8 mouse cellular contexts compared by ENCODE assay signal in the genomic region with DNA sequence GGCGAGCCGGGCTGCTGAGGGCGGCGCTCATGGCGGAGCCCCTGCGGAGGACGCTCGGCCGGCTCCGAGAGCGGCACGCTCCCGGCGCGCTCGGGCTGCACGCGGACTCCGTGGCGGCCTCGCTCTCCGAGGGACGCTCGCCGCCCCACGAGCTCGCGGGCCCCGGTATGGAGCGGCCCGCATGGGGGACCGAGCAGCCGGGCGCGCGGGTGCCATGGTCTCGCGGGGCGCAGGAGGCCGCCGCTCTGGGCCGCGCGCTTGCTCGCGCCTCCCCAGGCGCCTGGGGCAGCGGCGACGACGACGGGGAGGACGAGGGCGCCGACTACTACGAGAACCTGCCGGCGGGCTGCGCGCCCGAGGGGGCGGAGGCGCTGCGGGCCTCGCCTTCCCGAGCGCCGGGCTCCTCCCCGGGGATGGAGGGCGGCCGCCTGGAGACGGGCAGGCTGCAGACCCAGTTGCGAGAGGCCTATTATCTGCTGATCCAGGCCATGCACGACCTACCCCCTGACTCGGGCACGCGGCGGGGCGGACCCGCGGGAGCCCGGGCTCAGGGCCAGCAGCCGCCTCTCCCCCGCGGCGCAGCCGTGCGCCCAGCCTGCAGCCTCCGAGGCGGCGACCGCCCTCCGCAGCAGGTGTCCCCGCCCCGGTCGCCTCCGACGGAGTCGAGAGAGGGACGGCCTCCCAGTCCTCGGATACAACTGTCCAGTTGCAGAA. TPM values are rescaled to one million over a fixed set of nuclear protein-coding genes. Genes with fewer than 3 reads are reported as not detected.
DNase-seq lines count a peak whose midpoint lies in the region; ATAC-seq and TF ChIP-seq lines count a peak whose summit lies in the region.

No protein-coding gene starts in this region.

- peak; percentile 50 for DNase-seq in 3T3-L1 (ENCODE audit: low read depth, low spot score)
- peak; percentile 93 for DNase-seq in adrenal gland, postnatal 14 days
- peak; percentile 76 for DNase-seq in neural tube, embryonic 10.5 days (ENCODE audit: extremely low spot score, low spot score)
- DNase-seq in testis, postnatal 10 days (ENCODE audit: low spot score): peak; percentile 81

- peaks cover 8% of the 10 kb centered on the region; the same call in 1 of the 2 replicates for H3K36me3 ChIP-seq in heart, embryonic 13.5 days
- H3K36me3 ChIP-seq in kidney, embryonic 16.5 days (ENCODE audit: insufficient read depth, low read length): no peaks in the 10 kb centered on the region
- peaks cover 3% of the 10 kb centered on the region; the same call in 1 of the 2 replicates for H3K36me3 ChIP-seq in liver, embryonic 12.5 days

- H3K4me1 ChIP-seq in embryonic fibroblast, embryonic 13.5 days (ENCODE audit: control insufficient read depth, insufficient read depth, low read length): peaks cover 2% of the 10 kb centered on the region; the same call in 1 of the 2 replicates
- H3K4me1 ChIP-seq in heart, embryonic 13.5 days: peaks cover 49% of the 10 kb centered on the region
- H3K4me1 ChIP-seq in kidney, embryonic 16.5 days (ENCODE audit: insufficient read depth, low read length): peaks cover 36% of the 10 kb centered on the region
- H3K4me1 ChIP-seq in liver, embryonic 12.5 days: peaks cover 29% of the 10 kb centered on the region

- 0 out of 2 replicates have a peak, but pooled peaks cover 4% of the 10 kb centered on the region for H3K27me3 ChIP-seq in heart, embryonic 13.5 days (replicated peaks)
- H3K27me3 ChIP-seq in kidney, embryonic 16.5 days (ENCODE audit: insufficient read depth, low read length): peaks cover 8% of the 10 kb centered on the region; the same call in 1 of the 2 replicates
- peaks cover 54% of the 10 kb centered on the region for H3K27me3 ChIP-seq in liver, embryonic 12.5 days (replicated peaks)

- ATAC-seq in heart, embryonic 13.5 days (ENCODE audit: extremely low read depth, insufficient number of reproducible peaks, low FRiP score, low TSS enrichment): peak; percentile 77
- ATAC-seq in kidney, embryonic 16.5 days (ENCODE audit: low FRiP score, low TSS enrichment): peak; percentile 89
- ATAC-seq in liver, embryonic 12.5 days: peak; percentile 82

- under 1% methylated on average over 93 of the region's 101 CpGs for WGBS in heart, embryonic 13.5 days
- under 1% methylated on average over 72 of the region's 101 CpGs for WGBS in kidney, embryonic 16.5 days
- under 1% methylated on average over 75 of the region's 101 CpGs for WGBS in liver, embryonic 12.5 days (ENCODE audit: insufficient replicate concordance)

- peak overlapping the region; percentile 79 for H3K27ac ChIP-seq in embryonic fibroblast, embryonic 13.5 days (ENCODE audit: insufficient read depth, low read length)
- peak overlapping the region; percentile 100 for H3K27ac ChIP-seq in heart, embryonic 13.5 days (replicated peaks)
- H3K27ac ChIP-seq in kidney, embryonic 16.5 days (ENCODE audit: low read length): peak overlapping the region; percentile 96
- peak overlapping the region; percentile 77 for H3K27ac ChIP-seq in liver, embryonic 12.5 days

- H3K4me3 ChIP-seq in embryonic fibroblast, embryonic 13.5 days (ENCODE audit: insufficient read depth, low read length): peak overlapping the region; percentile 80
- peak overlapping the region; percentile 88 for H3K4me3 ChIP-seq in heart, embryonic 13.5 days
- H3K4me3 ChIP-seq in kidney, embryonic 16.5 days (ENCODE audit: low read length): peak overlapping the region; percentile 75
- H3K4me3 ChIP-seq in liver, embryonic 12.5 days: peak overlapping the region; percentile 66

- peak overlapping the region; percentile 98 for H3K9ac ChIP-seq in heart, embryonic 13.5 days
- peak overlapping the region; percentile 87 for H3K9ac ChIP-seq in kidney, embryonic 16.5 days (replicated peaks; ENCODE audit: low read length)
- peak overlapping the region; percentile 56 for H3K9ac ChIP-seq in liver, embryonic 12.5 days

- no peaks in the 10 kb centered on the region; the same call in 1 of the 2 replicates for H3K9me3 ChIP-seq in heart, embryonic 13.5 days
- H3K9me3 ChIP-seq in kidney, embryonic 16.5 days (ENCODE audit: low read length): 0 out of 2 replicates have a peak, but pooled peaks cover 2% of the 10 kb centered on the region
- H3K9me3 ChIP-seq in liver, embryonic 12.5 days (replicated peaks): no peaks in the 10 kb centered on the region

- TF ChIP-seq POLR2A in embryonic fibroblast, embryonic 13.5 days (IDR thresholded peaks at IDR 0.05; ENCODE audit: low read depth, low read length): peak; percentile 46; the same call in 1 of the 2 replicates

- H3K4me2 ChIP-seq in heart, embryonic 13.5 days: peak overlapping the region; percentile 81
- peak overlapping the region; percentile 81 for H3K4me2 ChIP-seq in kidney, embryonic 16.5 days (replicated peaks; ENCODE audit: low read depth, low read length)
- peak overlapping the region; percentile 86 for H3K4me2 ChIP-seq in liver, embryonic 12.5 days

- no peak for TF ChIP-seq CTCF in embryonic fibroblast, embryonic 13.5 days (IDR thresholded peaks at IDR 0.05; ENCODE audit: borderline replicate concordance, insufficient read depth, low read length)

RNA-seq across cellular contexts. Expression of gene Syde2, which starts 0.5 kb away (rescaled TPM):
- 4.9 and 7.2 TPM in 2 replicates for total RNA-seq in adrenal gland, postnatal 14 days (2021)
- polyA plus RNA-seq in embryonic fibroblast, embryonic 13.5 days (2011; ENCODE audit: insufficient read length, low read depth, missing spikeins): 8.9 and 12.3 TPM in 2 replicates
- polyA plus RNA-seq in heart, embryonic 13.5 days (2015; fragmentation: Nextera tagmentation; extraction: Ambion mirVana): 4.8 and 5.4 TPM in 2 replicates
- 1.4 and 1.7 TPM in 2 replicates for polyA plus RNA-seq in kidney, embryonic 16.5 days (2015; fragmentation: Nextera tagmentation; extraction: Ambion mirVana)
- polyA plus RNA-seq in liver, embryonic 12.5 days (2016; fragmentation: Nextera tagmentation; extraction: Ambion mirVana): 1.3 and 1.4 TPM in 2 replicates

RNA-seq across cellular contexts. Expression of gene 2410004B18Rik, which starts 50.3 kb away (rescaled TPM):
- 22.2 and 30.6 TPM in 2 replicates for total RNA-seq in adrenal gland, postnatal 14 days (2021)
- polyA plus RNA-seq in embryonic fibroblast, embryonic 13.5 days (2011; ENCODE audit: insufficient read length, low read depth, missing spikeins): 20.8 and 24.9 TPM in 2 replicates
- polyA plus RNA-seq in heart, embryonic 13.5 days (2015; fragmentation: Nextera tagmentation; extraction: Ambion mirVana): 35.4 and 44.6 TPM in 2 replicates
- 46.0 and 51.9 TPM in 2 replicates for polyA plus RNA-seq in kidney, embryonic 16.5 days (2015; fragmentation: Nextera tagmentation; extraction: Ambion mirVana)
- polyA plus RNA-seq in liver, embryonic 12.5 days (2016; fragmentation: Nextera tagmentation; extraction: Ambion mirVana): 25.6 and 27.4 TPM in 2 replicates

Comparison
In these comparisons a context has a peak if more than half of its experiments do, and no peak if none do; other contexts are left out.
1. Peak in every context shown above with its lines: DNase-seq, ATAC-seq, H3K4me3 ChIP-seq and H3K27ac ChIP-seq.